Mouse (Mus musculus) embryonic facial prominence, embryonic 11.5 days (tissue): ENCODE measurements around the gene Gm10260. TPM values are rescaled to one million over a fixed set of nuclear protein-coding genes. Genes with fewer than 3 reads are reported as not detected.

Source experiments
- ATAC-seq: fragments of 200-750 bp; cut with Nextera tagmentation; replicated peaks from 2 replicates; pipeline ENCODE4 v1.8.0; 2017; ENCODE audit warnings: low read depth; ENCODE audit not compliant: insufficient number of reproducible peaks, low FRiP score, low TSS enrichment
- DNase-seq: peaks from one replicate; pipeline ENCODE4 v3.0.0-alpha.2; 2015; ENCODE audit warnings: low spot score
- H3K27ac ChIP-seq: fragments of 300-500 bp; sonication (generic); replicated peaks from 2 replicates; pipeline ENCODE4 v1.5.1; 2014; ENCODE audit warnings: mild to moderate bottlenecking, low read depth, low read length, control low read depth
- H3K27me3 ChIP-seq: fragments of 300-500 bp; sonication (generic); 2 replicates; pipeline ENCODE4 v1.6.1; 2014; ENCODE audit warnings: mild to moderate bottlenecking, low read length, moderate library complexity, mixed read lengths; ENCODE audit not compliant: control insufficient read depth, insufficient read depth
- H3K36me3 ChIP-seq: fragments of 300-500 bp; sonication (generic); replicated peaks from 2 replicates; pipeline ENCODE4 v1.6.1; 2014; ENCODE audit warnings: low read depth, mild to moderate bottlenecking, low read length, moderate library complexity, mixed read lengths; ENCODE audit not compliant: control insufficient read depth, insufficient read depth
- H3K4me1 ChIP-seq: fragments of 300-500 bp; sonication (generic); 2 replicates; pipeline ENCODE4 v1.6.1; 2014; ENCODE audit warnings: low read length, mixed read lengths; ENCODE audit not compliant: control insufficient read depth, insufficient read depth
- H3K4me2 ChIP-seq: fragments of 300-500 bp; sonication (generic); 2 replicates; pipeline ENCODE4 v1.6.1; 2014; ENCODE audit warnings: low read depth, mild to moderate bottlenecking, control low read depth, low read length, moderate library complexity
- H3K4me3 ChIP-seq: fragments of 300-500 bp; sonication (generic); 2 replicates; pipeline ENCODE4 v1.5.1; 2014; ENCODE audit warnings: low read depth, low read length, control low read depth
- H3K9ac ChIP-seq: fragments of 300-500 bp; sonication (generic); replicated peaks from 2 replicates; pipeline ENCODE4 v1.6.1; 2014; ENCODE audit warnings: mild to moderate bottlenecking, control low read depth, low read length
- H3K9me3 ChIP-seq: fragments of 300-500 bp; sonication (generic); replicated peaks from 2 replicates; pipeline ENCODE4 v1.6.1; 2016; ENCODE audit warnings: mild to moderate bottlenecking, low read length, inconsistent platforms, mixed read lengths; ENCODE audit not compliant: control insufficient read depth
- WGBS: fragments of 180-500 bp; shearing (Covaris S2); extraction: QIAGEN DNeasy Blood & Tissue Kit; methylation state at CpG from one replicate; pipeline ENCODE4 v1.1.7; 2014; 5-methylcytosine and 5-hydroxymethylcytosine counted together
- polyA plus RNA-seq: library from polyadenylated mRNA; unstranded; fragments of >200 nt; fragmentation: Nextera tagmentation; extraction: Ambion mirVana; gene quantifications from 2 replicates; pipeline ENCODE4 v1.2.1, GENCODE M21; 2014

Gene Gm10260
- polyA plus RNA-seq, 1 experiment from 2014 or later = 6.1 TPM

DNA sequence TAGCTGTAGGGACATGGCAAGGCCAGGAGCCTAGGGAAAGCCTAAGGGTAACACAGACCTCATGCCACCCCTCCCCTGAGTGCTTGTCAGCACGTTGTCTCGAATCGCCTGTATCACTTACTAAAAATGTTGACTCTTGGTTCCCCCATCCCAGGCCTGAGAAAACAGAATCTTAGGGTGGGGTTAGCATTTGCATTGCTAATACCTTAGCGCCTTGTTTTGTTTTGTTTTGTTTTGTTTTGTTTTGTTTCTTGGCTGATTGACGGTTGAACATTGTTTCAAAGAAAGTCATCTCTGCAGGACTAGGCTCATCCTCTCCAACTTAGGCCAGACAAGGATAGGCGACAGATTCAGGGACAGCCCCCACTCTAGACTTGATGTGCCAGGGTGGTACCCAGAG lies 35.9 kb downstream of the Gm10260 start:
- no peak overlapping the region for H3K4me2 ChIP-seq
- no peak for DNase-seq
- WGBS = 55% methylated on average over 6 of the region's 6 CpGs
- H3K9me3 ChIP-seq = no peaks in the 10 kb centered on the region
- no peak overlapping the region for H3K4me3 ChIP-seq
- no peak overlapping the region for H3K9ac ChIP-seq
- no peaks in the 10 kb centered on the region for H3K36me3 ChIP-seq
- H3K27me3 ChIP-seq = no peaks in the 10 kb centered on the region
- ATAC-seq = no peak
- no peaks in the 10 kb centered on the region for H3K4me1 ChIP-seq
- H3K27ac ChIP-seq = no peak overlapping the region

DNA sequence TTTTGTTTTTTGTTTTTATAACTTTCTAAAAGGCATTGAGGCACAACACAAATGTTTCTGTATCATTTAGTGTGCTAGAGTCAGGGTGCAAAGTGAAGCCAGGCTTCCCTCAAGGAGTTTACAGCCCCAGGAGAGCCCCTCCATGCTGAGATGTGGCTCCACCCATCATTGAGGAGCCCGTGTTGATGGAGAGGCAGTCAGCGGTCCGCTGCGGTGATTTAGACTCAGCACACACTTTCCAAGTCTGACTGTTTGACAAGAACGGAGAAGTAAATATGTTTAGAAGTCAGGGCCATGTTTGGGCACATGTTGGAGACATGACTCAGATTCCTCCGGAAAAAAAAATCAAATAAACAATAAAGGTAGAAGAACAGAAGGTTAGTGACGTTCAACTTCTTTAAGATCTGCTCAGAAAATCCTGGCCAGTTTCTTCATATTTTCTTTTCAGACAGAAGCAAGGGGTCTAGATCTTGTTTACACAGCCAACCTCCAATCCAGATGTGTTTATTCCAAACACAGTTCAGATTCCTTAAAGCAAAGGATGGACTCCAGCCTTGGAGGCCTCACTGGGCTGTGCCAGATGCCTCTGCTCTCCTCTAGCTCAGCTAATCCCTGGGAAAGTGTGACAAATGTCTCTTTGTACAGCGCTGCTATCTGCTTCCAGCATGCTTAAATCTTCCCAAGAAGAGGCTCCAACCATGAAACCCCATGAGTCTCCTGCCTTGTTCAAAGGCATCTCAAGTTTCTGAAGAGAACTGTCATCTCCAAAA lies 47.7 kb downstream of the Gm10260 start:
- WGBS = 64% methylated on average over 8 of the region's 8 CpGs
- H3K36me3 ChIP-seq = no peaks in the 10 kb centered on the region
- no peak overlapping the region for H3K9ac ChIP-seq
- H3K27me3 ChIP-seq = no peaks in the 10 kb centered on the region
- no peaks in the 10 kb centered on the region for H3K9me3 ChIP-seq
- no peak overlapping the region for H3K4me2 ChIP-seq
- H3K4me3 ChIP-seq = no peak overlapping the region
- ATAC-seq (no peak), DNase-seq (no peak)
- no peak overlapping the region for H3K27ac ChIP-seq
- H3K4me1 ChIP-seq = no peaks in the 10 kb centered on the region

DNA sequence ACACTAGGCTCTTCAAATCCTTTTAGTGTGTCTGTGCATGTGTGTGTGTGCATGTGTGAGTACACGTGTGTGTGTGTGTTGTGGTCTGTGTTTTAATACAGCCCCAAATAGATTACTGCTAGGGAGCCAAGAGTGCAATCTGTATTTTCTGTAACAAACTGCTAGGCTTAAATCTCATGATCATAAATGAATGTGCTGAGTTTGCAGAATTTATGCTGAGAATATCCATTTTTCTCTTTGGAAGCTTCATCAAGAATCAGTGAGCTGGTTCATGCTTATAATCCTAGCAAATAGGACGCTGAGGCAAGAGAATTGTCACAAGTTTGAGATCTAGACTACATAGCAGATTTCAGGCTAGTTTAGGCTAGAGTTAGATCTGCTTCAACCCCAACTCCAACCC lies 48.9 kb downstream of the Gm10260 start:
- no peak for ATAC-seq
- 81% methylated on average over 2 of the region's 2 CpGs for WGBS
- H3K4me1 ChIP-seq = no peaks in the 10 kb centered on the region
- no peaks in the 10 kb centered on the region for H3K36me3 ChIP-seq
- no peak overlapping the region for H3K9ac ChIP-seq
- H3K4me2 ChIP-seq = no peak overlapping the region
- no peak for DNase-seq
- H3K4me3 ChIP-seq = no peak overlapping the region
- no peaks in the 10 kb centered on the region for H3K27me3 ChIP-seq
- no peaks in the 10 kb centered on the region for H3K9me3 ChIP-seq
- H3K27ac ChIP-seq = no peak overlapping the region
